Mouse (Mus musculus) CH12.LX (cell line): ENCODE measurements at regions not wholly inside any gene's neighbourhood (a gene's known extent, or its start where the extent isn't known, plus 50 kb on each side); places are given as distances from the start of the nearest gene placed in this dataset.

Experiments
- DNase-seq: peaks from one replicate; pipeline ENCODE4 v3.0.0-alpha.2; 2013; ENCODE audit errors: extremely low read depth
- H3K27ac ChIP-seq: 2 replicates; pipeline ENCODE4 v1.5.1; 2012; ENCODE audit warnings: low read depth, mild to moderate bottlenecking, control low read depth, moderate library complexity; ENCODE audit not compliant: insufficient read depth
- H3K27me3 ChIP-seq: replicated peaks from 2 replicates; pipeline ENCODE3; 2012; ENCODE audit warnings: inconsistent platforms
- H3K36me3 ChIP-seq, 2 experiments: replicated peaks in 1 of 2; 2 replicates each; pipeline versions ENCODE3 to v1.6.1; 2012; ENCODE audit warnings: inconsistent platforms in 1 of 2, low read length in 1 of 2, mild to moderate bottlenecking in 1 of 2, mixed read lengths in 1 of 2, moderate library complexity in 1 of 2; ENCODE audit not compliant: control insufficient read depth in 1 of 2, insufficient read depth in 1 of 2
- H3K4me1 ChIP-seq, 2 experiments: 2 replicates each; pipeline ENCODE4 v1.6.1; 2012; ENCODE audit warnings: inconsistent platforms in 1 of 2, moderate library complexity in 1 of 2; ENCODE audit not compliant: insufficient read depth in 2 of 2, control insufficient read depth in 1 of 2
- H3K4me2 ChIP-seq: 2 replicates; pipeline ENCODE4 v1.6.1; 2012; ENCODE audit warnings: low read depth, mild to moderate bottlenecking, control low read depth; ENCODE audit not compliant: poor library complexity, insufficient read depth, severe bottlenecking
- H3K4me3 ChIP-seq, 3 experiments: fragments of 150-350 bp in 1 of 3; sonication (generic) in 1 of 3; replicated peaks in 1 of 3; 2 replicates each; pipeline versions ENCODE3 to v1.5.1; 2011 to 2012; ENCODE audit warnings: low read depth in 2 of 3, low read length in 2 of 3, mild to moderate bottlenecking in 2 of 3, moderate library complexity in 2 of 3, control low read depth in 1 of 3, improper control_type of control experiment in 1 of 3, inconsistent platforms in 1 of 3, mixed read lengths in 1 of 3; ENCODE audit not compliant: poor library complexity in 1 of 3
- H3K79me2 ChIP-seq: replicated peaks from 2 replicates; pipeline ENCODE4 v1.6.1; 2012; ENCODE audit warnings: mild to moderate bottlenecking, moderate library complexity; ENCODE audit not compliant: control insufficient read depth, poor library complexity, insufficient read depth, severe bottlenecking; ENCODE audit errors: extremely low read depth
- H3K9ac ChIP-seq: 2 replicates; pipeline ENCODE4 v1.6.1; 2012; ENCODE audit warnings: low read depth, mild to moderate bottlenecking, control low read depth, moderate library complexity; ENCODE audit not compliant: insufficient read depth
- H3K9me3 ChIP-seq: replicated peaks from 2 replicates; pipeline ENCODE3; 2012; ENCODE audit warnings: low read length, inconsistent platforms, mixed read lengths
- CHD2 ChIP-seq: IDR thresholded peaks from 2 replicates; pipeline ENCODE4 v1.6.1; 2011; ENCODE audit warnings: low read length, improper control_type of control experiment
- E2F4 ChIP-seq: IDR thresholded peaks from 2 replicates; pipeline ENCODE4 v1.6.1; 2011; ENCODE audit warnings: low read depth, low read length, improper control_type of control experiment; ENCODE audit not compliant: insufficient replicate concordance
- ELF1 ChIP-seq: IDR thresholded peaks from 2 replicates; pipeline ENCODE4 v1.6.1; 2014; ENCODE audit warnings: low read depth, mild to moderate bottlenecking, inconsistent platforms, low read length, improper control_type of control experiment
- EP300 ChIP-seq: IDR thresholded peaks from 2 replicates; pipeline ENCODE4 v1.6.1; 2011; ENCODE audit warnings: low read length, improper control_type of control experiment
- ETS1 ChIP-seq: conservative IDR thresholded peaks from 2 replicates; pipeline ENCODE4 v1.6.1; 2012; ENCODE audit warnings: low read depth, mild to moderate bottlenecking, inconsistent platforms, low read length, improper control_type of control experiment, moderate library complexity
- HCFC1 ChIP-seq: IDR thresholded peaks from 2 replicates; pipeline ENCODE4 v1.6.1; 2012; ENCODE audit warnings: low read depth, mild to moderate bottlenecking, inconsistent platforms, low read length, improper control_type of control experiment
- JUN ChIP-seq: IDR thresholded peaks from 2 replicates; pipeline ENCODE4 v1.6.1; 2011; ENCODE audit warnings: low read depth, mild to moderate bottlenecking, low read length, improper control_type of control experiment, moderate library complexity; ENCODE audit not compliant: insufficient read depth
- KAT2A ChIP-seq: IDR thresholded peaks from 2 replicates; pipeline ENCODE4 v1.6.1; 2012; ENCODE audit warnings: low read length, improper control_type of control experiment, inconsistent platforms; ENCODE audit not compliant: insufficient replicate concordance
- MAX ChIP-seq: IDR thresholded peaks from 2 replicates; pipeline ENCODE4 v1.6.1; 2011; ENCODE audit warnings: low read length, improper control_type of control experiment
- MAZ ChIP-seq: IDR thresholded peaks from 2 replicates; pipeline ENCODE4 v1.6.1; 2012; ENCODE audit warnings: low read depth, mild to moderate bottlenecking, inconsistent platforms, low read length, improper control_type of control experiment, moderate library complexity
- MEF2A ChIP-seq: IDR thresholded peaks from 2 replicates; pipeline ENCODE4 v1.6.1; 2014; ENCODE audit warnings: low read depth, mild to moderate bottlenecking, inconsistent platforms, low read length, improper control_type of control experiment, borderline replicate concordance
- MXI1 ChIP-seq: IDR thresholded peaks from 2 replicates; pipeline ENCODE4 v1.6.1; 2011; ENCODE audit warnings: mild to moderate bottlenecking, low read depth, low read length, improper control_type of control experiment
- NRF1 ChIP-seq: IDR thresholded peaks from 2 replicates; pipeline ENCODE4 v1.6.1; 2014; ENCODE audit warnings: low read depth, mild to moderate bottlenecking, inconsistent platforms, low read length, improper control_type of control experiment, moderate library complexity
- PAX5 ChIP-seq: IDR thresholded peaks from 2 replicates; pipeline ENCODE4 v1.6.1; 2012; ENCODE audit warnings: low read length, inconsistent platforms, mixed read lengths
- RCOR1 ChIP-seq: conservative IDR thresholded peaks from 2 replicates; pipeline ENCODE4 v1.6.1; 2012; ENCODE audit warnings: low read depth, mild to moderate bottlenecking, inconsistent platforms, low read length, improper control_type of control experiment
- SIN3A ChIP-seq: IDR thresholded peaks from 2 replicates; pipeline ENCODE4 v1.6.1; 2012; ENCODE audit warnings: low read length, improper control_type of control experiment, inconsistent platforms
- SMC3 ChIP-seq: IDR thresholded peaks from 2 replicates; pipeline ENCODE4 v1.6.1; 2011; ENCODE audit warnings: low read depth, low read length, improper control_type of control experiment
- TCF12 ChIP-seq: IDR thresholded peaks from 2 replicates; pipeline ENCODE4 v1.6.1; 2014; ENCODE audit warnings: low read depth, mild to moderate bottlenecking, inconsistent platforms, low read length, improper control_type of control experiment
- UBTF ChIP-seq: IDR thresholded peaks from 2 replicates; pipeline ENCODE4 v1.6.1; 2012; ENCODE audit warnings: low read depth, mild to moderate bottlenecking, inconsistent platforms, low read length, improper control_type of control experiment, moderate library complexity
- USF2 ChIP-seq: conservative IDR thresholded peaks from 2 replicates; pipeline ENCODE4 v1.6.1; 2011; ENCODE audit warnings: low read depth, low read length, improper control_type of control experiment
- dilution Hi-C: fragments of 300-500 bp; cut with MboI; formaldehyde crosslinking; loops from 2 replicates; pipeline ENCODE4 v1.14.3; 2020; ENCODE audit warnings: low sequenced_read_pairs; ENCODE audit not compliant: extremely low pct_unique_long_range_greater_than_20kb, extremely low pct_ligation_motif_present
- in situ Hi-C: fragments of 300-500 bp; cut with MboI; formaldehyde crosslinking; loops from 3 replicates; pipeline ENCODE4 v1.14.3; 2019; ENCODE audit warnings: low sequenced_read_pairs, low pct_ligation_motif_present, low pct_unique_long_range_greater_than_20kb, mixed read lengths

DNA sequence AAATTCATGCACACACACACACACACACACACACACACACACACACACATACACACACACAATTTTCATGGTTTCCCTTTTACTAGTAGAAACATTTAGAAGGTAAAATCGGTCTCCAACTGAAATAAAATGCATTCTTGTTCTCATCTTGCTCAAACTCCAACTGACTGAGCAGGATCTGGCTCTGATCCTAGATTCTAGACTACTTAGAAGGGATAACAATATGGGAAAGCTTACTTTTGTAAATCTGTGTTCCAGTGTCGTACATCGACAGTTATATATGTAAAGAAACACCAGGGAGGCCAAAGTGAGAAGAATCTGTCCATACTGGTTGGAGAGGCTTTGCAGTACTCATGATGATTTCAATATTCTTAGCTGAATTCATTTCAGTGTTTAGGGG lies 304.6 kb downstream of the Otol1 start:
- H3K9ac ChIP-seq: no peak overlapping the region
- no peak overlapping the region for H3K4me3 ChIP-seq
- no peak for TF ChIP-seq SMC3
- TF ChIP-seq UBTF: no peak
- TF ChIP-seq E2F4: no peak
- no peak for TF ChIP-seq CHD2
- TF ChIP-seq HCFC1: no peak
- TF ChIP-seq RCOR1: no peak
- no peak for TF ChIP-seq MEF2A
- TF ChIP-seq SIN3A: no peak
- no peak for TF ChIP-seq MAX
- no peak for TF ChIP-seq PAX5
- TF ChIP-seq MXI1: no peak
- no peak for TF ChIP-seq ETS1
- no peaks in the 10 kb centered on the region for H3K79me2 ChIP-seq
- H3K27ac ChIP-seq: no peak overlapping the region
- in situ Hi-C loops: loop anchor here (5.0 kb wide), 1 partner anchor 90 kb away; no protein-coding TSS in a partner anchor
- H3K36me3 ChIP-seq: no peaks in the 10 kb centered on the region
- H3K4me1 ChIP-seq: peaks cover 0 to 14% of the 10 kb centered on the region in 2 experiments; a peak in 1 of 4 replicates
- no peaks in the 10 kb centered on the region for H3K27me3 ChIP-seq
- dilution Hi-C loops: no loop called here
- DNase-seq: no peak
- H3K9me3 ChIP-seq: no peaks in the 10 kb centered on the region
- no peak overlapping the region for H3K4me2 ChIP-seq

- in situ Hi-C loops (loop anchor here (5.0 kb wide), 1 partner anchor 91 kb away; no protein-coding TSS in a partner anchor), dilution Hi-C loops (no loop called here)
- no peaks in the 10 kb centered on the region for H3K9me3 ChIP-seq
- H3K27ac ChIP-seq: no peak overlapping the region
- H3K36me3 ChIP-seq: no peaks in the 10 kb centered on the region
- no peak overlapping the region for H3K4me2 ChIP-seq
- no peaks in the 10 kb centered on the region for H3K27me3 ChIP-seq
- H3K4me3 ChIP-seq: no peak overlapping the region
- H3K4me1 ChIP-seq: peaks cover 8 to 25% of the 10 kb centered on the region in 2 experiments; a peak in 3 of 4 replicates
- no peaks in the 10 kb centered on the region for H3K79me2 ChIP-seq
- DNase-seq: no peak
- TF ChIP-seq KAT2A (no peak), ETS1 (no peak), CHD2 (no peak), MAX (no peak), TCF12 (no peak), PAX5 (no peak), MAZ (no peak), SMC3 (no peak), USF2 (no peak), NRF1 (no peak), ELF1 (no peak), JUN (no peak), E2F4 (no peak), EP300 (no peak), SIN3A (no peak)
- no peak overlapping the region for H3K9ac ChIP-seq
Measured at GRCm38 (mm10) chr3:70313119-70313868, 305.9 kb downstream of the Otol1 start.
